Mouse (Mus musculus): ENCODE data around the gene Hspbp1. TPM values are rescaled to one million over a fixed set of nuclear protein-coding genes. Genes with fewer than 3 reads are reported as not detected.
A peak's percentile ranks its signal among the peaks of the same experiment; 100 is the strongest.

The Hspbp1 gene
- total RNA-seq, 2 experiments from 2014 or later: 20.2 to 48.1 TPM

GRCm38 (mm10) chr7:4641956-4642355, 42.9 kb downstream of the Hspbp1 start:
- ATAC-seq (replicated peaks; ENCODE audit: poor library complexity): no peak

- no peak for ATAC-seq (replicated peaks; ENCODE audit: poor library complexity)
These were observed 43.7 kb downstream of the Hspbp1 start for GRCm38 (mm10) chr7:4641155-4641554.

GRCm38 (mm10) chr7:4636179-4636578, 48.7 kb downstream of the Hspbp1 start:
- ATAC-seq (replicated peaks; ENCODE audit: poor library complexity): peak; percentile 42

DNA sequence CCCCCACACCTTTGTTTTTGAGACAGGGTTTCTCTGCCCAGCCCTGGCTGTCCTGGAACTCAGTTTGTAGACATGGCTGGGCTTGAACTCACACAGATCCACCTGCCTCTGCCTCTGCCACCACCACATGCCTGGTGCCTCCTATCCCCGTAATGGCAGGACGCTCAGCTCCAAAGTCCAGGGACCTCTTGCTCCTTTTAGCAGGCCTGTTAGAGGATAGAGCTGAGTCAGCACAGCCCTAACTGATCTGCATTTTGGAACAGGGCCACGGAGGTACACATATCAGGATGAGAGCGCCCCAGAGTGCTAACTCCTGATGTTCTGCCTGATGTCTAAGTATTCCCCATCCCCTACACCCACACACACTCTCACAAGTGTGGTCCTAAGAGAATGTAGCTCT, 53.8 kb downstream of the Hspbp1 start, which contains the start of gene Tmem86b:
Gene Tmem86b, minus strand, starts transcription at position 392 of the 400 bp plus-strand sequence.
- ATAC-seq (replicated peaks; ENCODE audit: poor library complexity): peak; percentile 30

- peak; percentile 87 for ATAC-seq (replicated peaks; ENCODE audit: poor library complexity)
These were observed 54.7 kb downstream of the Hspbp1 start for GRCm38 (mm10) chr7:4630198-4630597.

- ATAC-seq (replicated peaks; ENCODE audit: poor library complexity): no peak
These were observed 55.3 kb downstream of the Hspbp1 start for GRCm38 (mm10) chr7:4629586-4629985.

- ATAC-seq (replicated peaks; ENCODE audit: poor library complexity): no peak
These were observed 58.9 kb downstream of the Hspbp1 start for GRCm38 (mm10) chr7:4625928-4626327.

GRCm38 (mm10) chr7:4624343-4624742, 60.5 kb downstream of the Hspbp1 start:
- ATAC-seq (replicated peaks; ENCODE audit: poor library complexity): peak; percentile 41

DNA sequence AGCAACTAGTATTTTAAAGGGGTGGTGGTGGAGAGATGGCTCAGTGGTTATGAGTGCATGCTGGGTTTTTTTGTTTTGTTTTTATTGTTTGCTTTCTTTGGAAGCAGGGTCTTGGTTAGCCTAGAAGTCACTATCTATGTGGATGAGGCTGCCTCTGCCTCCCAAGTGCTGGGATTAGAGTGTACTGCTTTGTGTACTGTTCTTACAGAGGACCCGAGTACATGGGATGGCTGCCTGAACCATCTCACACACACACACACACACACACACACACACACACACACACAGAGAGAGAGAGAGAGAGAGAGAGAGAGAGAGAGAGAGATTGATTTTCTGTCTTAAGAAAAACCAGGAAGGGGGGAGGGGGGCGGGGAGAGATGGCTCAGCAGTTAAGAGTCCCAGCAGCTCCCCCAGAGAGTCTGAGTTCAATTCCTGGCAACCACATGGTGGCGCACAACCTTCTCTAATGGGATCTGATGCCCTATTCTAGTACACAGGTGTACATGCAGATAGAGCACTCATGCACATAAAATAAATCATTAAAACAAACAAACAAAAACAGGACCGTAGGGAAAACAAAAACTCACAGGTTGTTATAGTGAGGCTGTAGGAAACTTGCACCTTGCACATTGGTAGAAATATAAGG, 61.2 kb downstream of the Hspbp1 start:
- peak; percentile 45 for ATAC-seq (replicated peaks; ENCODE audit: poor library complexity)

DNA sequence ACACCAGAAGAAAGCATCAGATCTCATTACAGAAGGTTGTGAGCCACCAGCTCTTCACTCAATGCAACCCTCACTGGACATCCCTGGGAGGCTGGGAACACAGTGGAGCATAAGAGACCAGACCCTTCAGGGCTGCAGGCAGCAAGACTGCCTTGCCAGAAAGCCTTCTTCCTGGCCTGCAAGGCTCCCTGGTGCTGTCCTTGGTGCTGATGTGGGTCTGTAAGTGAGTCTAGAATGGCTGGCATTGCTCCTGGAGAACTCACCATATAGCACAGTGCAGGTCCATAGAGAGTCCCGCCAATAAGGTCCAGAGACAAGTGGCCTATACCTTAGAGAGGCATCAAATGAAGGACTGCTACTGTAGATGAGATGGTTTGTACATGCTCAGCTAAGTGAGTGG, 64.9 kb downstream of the Hspbp1 start:
- ATAC-seq (replicated peaks; ENCODE audit: poor library complexity): peak; percentile 89

DNA sequence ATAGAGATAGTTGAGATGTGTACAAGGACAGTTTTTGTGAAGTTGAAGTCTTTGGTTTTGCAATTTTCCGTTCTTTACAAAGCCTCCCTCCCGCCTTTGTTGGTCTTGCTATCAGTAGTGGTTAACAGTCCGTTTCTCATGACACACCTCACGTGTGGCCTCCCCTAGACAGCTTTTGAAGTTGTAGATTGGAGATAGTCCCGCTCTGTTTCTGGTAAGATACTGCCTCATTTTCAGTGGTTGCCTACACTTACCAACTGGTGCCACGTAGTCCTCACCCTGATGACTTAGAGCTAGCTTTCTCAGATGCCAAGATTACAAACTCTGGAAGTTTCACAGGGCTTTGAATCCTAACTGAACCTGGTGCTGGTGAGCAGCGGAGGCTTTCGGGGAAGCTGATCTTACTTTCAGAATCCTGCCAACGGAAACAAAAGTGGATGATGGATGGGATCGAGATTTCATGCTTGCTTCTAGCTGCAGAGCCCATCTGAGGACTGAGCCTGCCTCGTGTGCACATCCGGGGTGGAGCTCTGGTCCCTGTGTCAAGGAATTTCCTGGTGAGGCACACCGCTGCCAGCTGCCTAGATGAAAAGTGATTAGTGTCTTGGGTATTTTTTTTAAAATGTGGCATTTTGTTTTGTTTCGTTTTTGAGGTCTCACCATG, 71.0 kb downstream of the Hspbp1 start:
- peak; percentile 94 for ATAC-seq (replicated peaks; ENCODE audit: poor library complexity)

- ATAC-seq (replicated peaks; ENCODE audit: poor library complexity): no peak
These were observed 71.9 kb downstream of the Hspbp1 start for GRCm38 (mm10) chr7:4612956-4613355.

- ATAC-seq (replicated peaks; ENCODE audit: poor library complexity): no peak
These were observed 72.5 kb downstream of the Hspbp1 start for GRCm38 (mm10) chr7:4612386-4612785.

- no peak for ATAC-seq (replicated peaks; ENCODE audit: poor library complexity)
These were observed 72.9 kb downstream of the Hspbp1 start for GRCm38 (mm10) chr7:4611921-4612341.

DNA sequence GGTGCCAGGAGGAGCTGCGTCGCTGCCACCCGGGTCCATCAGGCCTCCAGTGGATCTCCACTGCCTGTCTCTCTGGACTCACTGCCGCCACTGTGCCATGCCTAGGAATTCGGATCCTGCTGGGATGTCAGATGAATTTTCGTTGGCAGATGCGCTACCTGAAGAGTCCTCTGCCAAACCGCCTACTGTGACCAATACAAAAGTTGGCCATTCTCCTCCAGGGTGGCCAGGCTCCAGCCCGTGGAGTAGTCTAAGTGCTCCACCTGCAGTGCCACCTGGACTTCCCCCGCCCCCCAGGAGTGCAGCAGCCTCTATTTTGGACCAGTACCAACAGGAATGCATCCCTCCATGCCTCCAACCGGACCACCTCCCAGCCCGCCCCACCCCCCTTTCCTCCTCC, 73.4 kb downstream of the Hspbp1 start:
- no peak for ATAC-seq (replicated peaks; ENCODE audit: poor library complexity)

Other genes with a start within 250 kb of the Hspbp1 start
- 3.3 and 4.7 TPM in 2 replicates for gene Rdh13, start 239.4 kb downstream of the Hspbp1 start, total RNA-seq (2015)
- gene Rdh13, start 239.4 kb downstream of the Hspbp1 start, total RNA-seq (2017): 16.1 and 32.6 TPM in 2 replicates
- 2.0 and 2.8 TPM in 2 replicates for gene Eps8l1, start 224.4 kb downstream of the Hspbp1 start, total RNA-seq (2015)
- 1.6 and 5.1 TPM in 2 replicates for gene Eps8l1, start 224.4 kb downstream of the Hspbp1 start, total RNA-seq (2017)
- 85.6 and 97.7 TPM in 2 replicates for gene Ppp1r12c, start 183.4 kb downstream of the Hspbp1 start, total RNA-seq (2015)
- 106 and 112 TPM in 2 replicates for gene Ppp1r12c, start 183.4 kb downstream of the Hspbp1 start, total RNA-seq (2017)
- gene Tnnt1, start 168.7 kb downstream of the Hspbp1 start, total RNA-seq (2015): 5.6 and 8.0 TPM in 2 replicates
- 16.5 and 17.4 TPM in 2 replicates for gene Tnnt1, start 168.7 kb downstream of the Hspbp1 start, total RNA-seq (2017)
- gene Tnni3, start 160.8 kb downstream of the Hspbp1 start, total RNA-seq (2015): 4.8 and 5.2 TPM in 2 replicates
- 2.1 and 6.0 TPM in 2 replicates for gene Tnni3, start 160.8 kb downstream of the Hspbp1 start, total RNA-seq (2017)
- gene Dnaaf3, start 152.6 kb downstream of the Hspbp1 start, total RNA-seq (2015): 0.59 and 0.95 TPM in 2 replicates
- gene Dnaaf3, start 152.6 kb downstream of the Hspbp1 start, total RNA-seq (2017): 1.3 and 1.4 TPM in 2 replicates
- not detected in 2 replicates for gene Syt5, start 137.5 kb downstream of the Hspbp1 start, total RNA-seq (2015)
- not detected in 2 replicates for gene Syt5, start 137.5 kb downstream of the Hspbp1 start, total RNA-seq (2017)
- not detected in 2 replicates for gene Ptprh, start 81.0 kb downstream of the Hspbp1 start, total RNA-seq (2015)
- gene Ptprh, start 81.0 kb downstream of the Hspbp1 start, total RNA-seq (2017): not detected in 2 replicates
- gene Tmem86b, start 53.6 kb downstream of the Hspbp1 start, total RNA-seq (2015): 6.7 and 8.9 TPM in 2 replicates
- gene Tmem86b, start 53.6 kb downstream of the Hspbp1 start, total RNA-seq (2017): 15.2 and 22.4 TPM in 2 replicates
- gene Ppp6r1, start 26.0 kb downstream of the Hspbp1 start, total RNA-seq (2015): 99.0 and 102 TPM in 2 replicates
- 124 and 144 TPM in 2 replicates for gene Ppp6r1, start 26.0 kb downstream of the Hspbp1 start, total RNA-seq (2017)
- 0.44 TPM in 1 of 2 replicates, not detected in the other for gene Brsk1, start 5.5 kb upstream of the Hspbp1 start, total RNA-seq (2015)
- not detected in 2 replicates for gene Brsk1, start 5.5 kb upstream of the Hspbp1 start, total RNA-seq (2017)
- gene Tmem150b, start 40.2 kb upstream of the Hspbp1 start, total RNA-seq (2015): 10.1 and 12.1 TPM in 2 replicates
- gene Tmem150b, start 40.2 kb upstream of the Hspbp1 start, total RNA-seq (2017): 23.0 and 24.4 TPM in 2 replicates
- gene Kmt5c, start 55.0 kb upstream of the Hspbp1 start, total RNA-seq (2015): 37.3 and 41.0 TPM in 2 replicates
- 50.1 and 55.6 TPM in 2 replicates for gene Kmt5c, start 55.0 kb upstream of the Hspbp1 start, total RNA-seq (2017)
- 63.0 and 71.7 TPM in 2 replicates for gene Cox6b2, start 68.0 kb upstream of the Hspbp1 start, total RNA-seq (2015)
- 44.2 and 66.7 TPM in 2 replicates for gene Cox6b2, start 68.0 kb upstream of the Hspbp1 start, total RNA-seq (2017)
- gene Fam71e2, start 86.2 kb upstream of the Hspbp1 start, total RNA-seq (2015): not detected in 2 replicates
- not detected in 2 replicates for gene Fam71e2, start 86.2 kb upstream of the Hspbp1 start, total RNA-seq (2017)
- gene Il11, start 97.8 kb upstream of the Hspbp1 start, total RNA-seq (2015): 0.17 TPM in 1 of 2 replicates, not detected in the other
- gene Il11, start 97.8 kb upstream of the Hspbp1 start, total RNA-seq (2017): not detected in 2 replicates
- gene Tmem190, start 97.9 kb upstream of the Hspbp1 start, total RNA-seq (2015): not detected in 2 replicates
- not detected in 2 replicates for gene Tmem190, start 97.9 kb upstream of the Hspbp1 start, total RNA-seq (2017)
- gene Tmem238, start 104.6 kb upstream of the Hspbp1 start, total RNA-seq (2015): 6.2 and 10.5 TPM in 2 replicates
- gene Tmem238, start 104.6 kb upstream of the Hspbp1 start, total RNA-seq (2017): 5.4 and 5.5 TPM in 2 replicates
- 1,898 and 2,111 TPM in 2 replicates for gene Rpl28, start 107.8 kb upstream of the Hspbp1 start, total RNA-seq (2015)
- gene Rpl28, start 107.8 kb upstream of the Hspbp1 start, total RNA-seq (2017): 686 and 710 TPM in 2 replicates
- 280 and 341 TPM in 2 replicates for gene Ube2s, start 127.5 kb upstream of the Hspbp1 start, total RNA-seq (2015)
- gene Ube2s, start 127.5 kb upstream of the Hspbp1 start, total RNA-seq (2017): 169 and 190 TPM in 2 replicates
- gene Shisa7, start 159.6 kb upstream of the Hspbp1 start, total RNA-seq (2015): 0.05 TPM in 1 of 2 replicates, not detected in the other
- gene Shisa7, start 159.6 kb upstream of the Hspbp1 start, total RNA-seq (2017): not detected in 2 replicates
- 9.1 and 13.4 TPM in 2 replicates for gene Isoc2b, start 185.2 kb upstream of the Hspbp1 start, total RNA-seq (2015)
- gene Isoc2b, start 185.2 kb upstream of the Hspbp1 start, total RNA-seq (2017): 34.9 and 98.1 TPM in 2 replicates
- gene Isoc2a, start 192.1 kb upstream of the Hspbp1 start, total RNA-seq (2015): 2.4 and 3.1 TPM in 2 replicates
- gene Isoc2a, start 192.1 kb upstream of the Hspbp1 start, total RNA-seq (2017): 7.3 and 8.7 TPM in 2 replicates
- not detected in 2 replicates for gene Gm36210, start 221.4 kb upstream of the Hspbp1 start, total RNA-seq (2015)
- gene Gm36210, start 221.4 kb upstream of the Hspbp1 start, total RNA-seq (2017): not detected in 2 replicates
- 7.4 and 8.0 TPM in 2 replicates for gene Zfp628, start 230.1 kb upstream of the Hspbp1 start, total RNA-seq (2015)
- 1.9 and 2.7 TPM in 2 replicates for gene Zfp628, start 230.1 kb upstream of the Hspbp1 start, total RNA-seq (2017)
- gene Nat14, start 237.0 kb upstream of the Hspbp1 start, total RNA-seq (2015): 0.20 and 0.64 TPM in 2 replicates
- gene Nat14, start 237.0 kb upstream of the Hspbp1 start, total RNA-seq (2017): not detected in 2 replicates
- not detected in 2 replicates for gene Ssc5d, start 240.7 kb upstream of the Hspbp1 start, total RNA-seq (2015)
- gene Ssc5d, start 240.7 kb upstream of the Hspbp1 start, total RNA-seq (2017): 0.10 TPM in 1 of 2 replicates, not detected in the other

All from megakaryocyte progenitor cell, adult 5-6 weeks (primary cell).